Comparison of ENCODE assay signal across 8 mouse cellular contexts in genomic region chr5:132074360-132074723, GRCm38 (mm10).
DNase-seq lines count a peak whose midpoint lies in the region; ATAC-seq and TF ChIP-seq lines count a peak whose summit lies in the region.

No protein-coding gene starts in this region.

- no peaks in the 10 kb centered on the region for H3K79me2 ChIP-seq in myocyte (ENCODE audit: control insufficient read depth, insufficient read depth)

- peaks cover 30% of the 10 kb centered on the region for H3K4me1 ChIP-seq in kidney, postnatal 0 days (replicated peaks; ENCODE audit: insufficient read depth, low read length)
- peaks cover 3% of the 10 kb centered on the region; the same call in 1 of the 2 replicates for H3K4me1 ChIP-seq in embryonic fibroblast, embryonic 13.5 days (ENCODE audit: control insufficient read depth, insufficient read depth, low read length)
- H3K4me1 ChIP-seq in hindbrain, embryonic 11.5 days (replicated peaks; ENCODE audit: control insufficient read depth, insufficient read depth, low read length) = no peaks in the 10 kb centered on the region; the same call in none of the 2 replicates

- peak; percentile 83 for DNase-seq in kidney, postnatal 0 days (ENCODE audit: low spot score)
- no peak for DNase-seq in kidney, postnatal 14 days
- DNase-seq in hindbrain, embryonic 11.5 days (ENCODE audit: low spot score) = peak; percentile 64
- DNase-seq in spleen, postnatal 36 days (ENCODE audit: low spot score in 2 of 2) = no peak
- no peak for DNase-seq in adrenal gland, postnatal 36 days
- no peak for DNase-seq in adrenal gland, postnatal 25 days

- H3K4me2 ChIP-seq in kidney, postnatal 0 days (ENCODE audit: low read length) = peak overlapping the region; percentile 30
- peak overlapping the region; percentile 23; the same call in 1 of the 2 replicates for H3K4me2 ChIP-seq in hindbrain, embryonic 11.5 days (replicated peaks; ENCODE audit: low read depth, low read length)
- peak overlapping the region; percentile 61 for H3K4me2 ChIP-seq in myocyte (ENCODE audit: low read depth)

- H3K4me3 ChIP-seq in kidney, postnatal 0 days (replicated peaks; ENCODE audit: low read depth, low read length) = 0 out of 2 replicates have a peak overlapping the region, but pooled peaks have one; percentile 4
- no peak overlapping the region for H3K4me3 ChIP-seq in embryonic fibroblast, embryonic 13.5 days (ENCODE audit: insufficient read depth, low read length)
- H3K4me3 ChIP-seq in hindbrain, embryonic 11.5 days (ENCODE audit: low read depth, low read length) = no peak overlapping the region
- no peak overlapping the region for H3K4me3 ChIP-seq in myocyte

- no peak for TF ChIP-seq POLR2A in embryonic fibroblast, embryonic 13.5 days (IDR thresholded peaks at IDR 0.05; ENCODE audit: low read depth, low read length)
- TF ChIP-seq POLR2A in myocyte (IDR thresholded peaks at IDR 0.05; ENCODE audit: insufficient read length, low read depth) = no peak

- H3K9ac ChIP-seq in kidney, postnatal 0 days (ENCODE audit: low read depth, low read length) = no peak overlapping the region
- no peak overlapping the region for H3K9ac ChIP-seq in hindbrain, embryonic 11.5 days (ENCODE audit: low read depth, low read length)

- 18% methylated on average over 11 of the region's 11 CpGs for WGBS in kidney, postnatal 0 days
- WGBS in hindbrain, embryonic 11.5 days = 7% methylated on average over 11 of the region's 11 CpGs

- no peak overlapping the region for H3K27ac ChIP-seq in kidney, postnatal 0 days
- peak overlapping the region; percentile 23; the same call in 1 of the 2 replicates for H3K27ac ChIP-seq in embryonic fibroblast, embryonic 13.5 days (ENCODE audit: insufficient read depth, low read length)
- peak overlapping the region; percentile 83 for H3K27ac ChIP-seq in hindbrain, embryonic 11.5 days (ENCODE audit: low read depth, low read length)

- H3K36me3 ChIP-seq in kidney, postnatal 0 days (ENCODE audit: insufficient read depth, low read length) = no peaks in the 10 kb centered on the region
- H3K36me3 ChIP-seq in hindbrain, embryonic 11.5 days (ENCODE audit: control insufficient read depth, insufficient read depth, low read length) = no peaks in the 10 kb centered on the region
- H3K36me3 ChIP-seq in myocyte (ENCODE audit: control insufficient read depth, insufficient read depth) = no peaks in the 10 kb centered on the region

- TF ChIP-seq CTCF in kidney, postnatal 0 days (IDR thresholded peaks at IDR 0.05; ENCODE audit: low read depth) = no peak
- TF ChIP-seq CTCF in embryonic fibroblast, embryonic 13.5 days (IDR thresholded peaks at IDR 0.05; ENCODE audit: borderline replicate concordance, insufficient read depth, low read length) = no peak

- no peak; the same call in 1 of the 2 replicates for ATAC-seq in kidney, postnatal 0 days (replicated peaks; ENCODE audit: low FRiP score, low read depth)
- ATAC-seq in hindbrain, embryonic 11.5 days (ENCODE audit: low FRiP score) = peak; percentile 92

- H3K9me3 ChIP-seq in kidney, postnatal 0 days (replicated peaks; ENCODE audit: low read length) = no peaks in the 10 kb centered on the region
- no peaks in the 10 kb centered on the region for H3K9me3 ChIP-seq in hindbrain, embryonic 11.5 days (ENCODE audit: control insufficient read depth, low read length)

- no peaks in the 10 kb centered on the region for H3K27me3 ChIP-seq in kidney, postnatal 0 days (ENCODE audit: insufficient read depth, low read length)
- no peaks in the 10 kb centered on the region for H3K27me3 ChIP-seq in hindbrain, embryonic 11.5 days (ENCODE audit: control insufficient read depth, insufficient read depth, low read length)
- no peaks in the 10 kb centered on the region for H3K27me3 ChIP-seq in myocyte (ENCODE audit: control insufficient read depth, insufficient read depth, insufficient read length)

- no peak overlapping the region for H3ac ChIP-seq in myocyte (ENCODE audit: control insufficient read depth, insufficient read length)

TF ChIP-seq in myocyte, 11 proteins besides CTCF, POLR2A, EP300 and RAD21:
- no peak for TF ChIP-seq USF1 (IDR thresholded peaks at IDR 0.05; ENCODE audit: low read depth)
- no peak for TF ChIP-seq E2F4 (IDR thresholded peaks at IDR 0.05; ENCODE audit: insufficient read depth)
- peak in 2 of 3 experiments; percentile 10 to 28 for TF ChIP-seq MYOD1 (IDR thresholded peaks at IDR 0.05; ENCODE audit: control insufficient read depth in 1 of 3, insufficient read length in 2 of 3, low read depth in 2 of 3)

Comparison
In these comparisons a context has a peak if more than half of its experiments do, and no peak if none do; other contexts are left out.
1. DNase-seq: peak in kidney, postnatal 0 days (single experiment) and hindbrain, embryonic 11.5 days (single experiment); none in kidney, postnatal 14 days (single experiment), spleen, postnatal 36 days (0 of 2), adrenal gland, postnatal 36 days (0 of 2) and adrenal gland, postnatal 25 days (single experiment).
2. Peak in every context shown above with its lines, with median percentiles within 50 percentile points of each other: H3K4me2 ChIP-seq.